Mouse (Mus musculus): ENCODE measurements around the gene E2f4. TPM values are rescaled to one million over a fixed set of nuclear protein-coding genes. Genes with fewer than 3 reads are reported as not detected.

The E2f4 gene
- polyA plus RNA-seq, 1 experiment = 65.6 TPM

- H3K27ac ChIP-seq (ENCODE audit: insufficient read depth, low read length) = no peak overlapping the region
Measured at GRCm38 (mm10) chr8:105311718-105312117, 14.3 kb downstream of the E2f4 start.

GRCm38 (mm10) chr8:105312891-105313481, 15.5 kb downstream of the E2f4 start:
- Histone ChIP-seq H3K4me3 (ENCODE audit: insufficient read depth, low read length) (no peak overlapping the region), H3K27ac (ENCODE audit: insufficient read depth, low read length) (no peak overlapping the region), H3K4me1 (ENCODE audit: control insufficient read depth, insufficient read depth, low read length) (no peaks in the 10 kb centered on the region)
- TF ChIP-seq CTCF (IDR thresholded peaks at IDR 0.05; ENCODE audit: extremely low read depth, insufficient read depth, low read length) (no peak), POLR2A (IDR thresholded peaks at IDR 0.05; ENCODE audit: extremely low read depth, insufficient read depth, low read length) (no peak)

More at GRCm38 (mm10) chr8:105311718-105312117, 14.3 kb downstream of the E2f4 start:
- TF ChIP-seq CTCF (IDR thresholded peaks at IDR 0.05; ENCODE audit: extremely low read depth, insufficient read depth, low read length) = no peak
- no peak for TF ChIP-seq POLR2A (IDR thresholded peaks at IDR 0.05; ENCODE audit: extremely low read depth, insufficient read depth, low read length)
- H3K4me1 ChIP-seq (ENCODE audit: control insufficient read depth, insufficient read depth, low read length) = peaks cover under 1% of the 10 kb centered on the region; the same call in 1 of the 2 replicates
- no peak overlapping the region for H3K4me3 ChIP-seq (ENCODE audit: insufficient read depth, low read length)

DNA sequence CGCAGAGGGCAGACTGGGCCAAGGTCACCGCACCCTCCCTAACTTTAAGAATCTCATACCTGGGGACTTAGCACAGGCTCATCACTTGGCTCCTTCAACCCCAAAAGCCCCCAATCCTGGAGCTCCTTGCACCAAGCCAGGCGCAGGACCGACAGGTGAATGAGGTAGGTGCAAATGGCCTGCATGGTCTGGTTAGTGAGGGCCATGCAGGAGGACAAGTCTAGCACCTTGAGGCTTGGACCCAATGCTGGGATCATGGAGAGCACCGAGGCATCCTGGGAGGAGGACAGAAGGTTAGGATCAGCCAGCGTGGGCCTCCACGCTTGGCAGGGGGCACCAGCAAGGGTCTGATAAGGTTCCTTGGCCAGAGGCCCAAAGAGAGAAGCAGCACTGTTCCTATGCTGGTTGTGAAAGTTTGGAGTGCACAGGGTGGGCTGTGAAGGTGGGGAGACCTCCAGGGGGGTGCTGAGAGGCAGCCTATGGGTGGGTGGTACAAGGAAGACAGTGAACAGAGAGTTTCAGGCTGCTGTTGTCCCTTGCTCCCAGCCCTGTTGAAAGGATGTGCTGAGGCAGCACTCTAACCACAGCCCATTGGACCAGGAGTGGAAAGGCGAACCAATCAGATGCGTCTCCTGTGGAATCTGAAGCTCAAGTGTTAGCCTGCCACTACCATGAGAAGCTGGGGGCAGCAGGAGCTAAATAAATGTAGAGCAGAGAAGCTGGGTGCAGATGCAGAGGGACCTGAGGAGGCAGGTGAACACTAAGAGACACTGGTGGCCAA, 16.3 kb downstream of the E2f4 start:
- no peak for TF ChIP-seq POLR2A (IDR thresholded peaks at IDR 0.05; ENCODE audit: extremely low read depth, insufficient read depth, low read length)
- TF ChIP-seq CTCF (IDR thresholded peaks at IDR 0.05; ENCODE audit: extremely low read depth, insufficient read depth, low read length) = no peak
- Histone ChIP-seq H3K27ac (ENCODE audit: insufficient read depth, low read length) (no peak overlapping the region), H3K4me1 (ENCODE audit: control insufficient read depth, insufficient read depth, low read length) (peaks cover 1% of the 10 kb centered on the region; the same call in 1 of the 2 replicates), H3K4me3 (ENCODE audit: insufficient read depth, low read length) (no peak overlapping the region)

DNA sequence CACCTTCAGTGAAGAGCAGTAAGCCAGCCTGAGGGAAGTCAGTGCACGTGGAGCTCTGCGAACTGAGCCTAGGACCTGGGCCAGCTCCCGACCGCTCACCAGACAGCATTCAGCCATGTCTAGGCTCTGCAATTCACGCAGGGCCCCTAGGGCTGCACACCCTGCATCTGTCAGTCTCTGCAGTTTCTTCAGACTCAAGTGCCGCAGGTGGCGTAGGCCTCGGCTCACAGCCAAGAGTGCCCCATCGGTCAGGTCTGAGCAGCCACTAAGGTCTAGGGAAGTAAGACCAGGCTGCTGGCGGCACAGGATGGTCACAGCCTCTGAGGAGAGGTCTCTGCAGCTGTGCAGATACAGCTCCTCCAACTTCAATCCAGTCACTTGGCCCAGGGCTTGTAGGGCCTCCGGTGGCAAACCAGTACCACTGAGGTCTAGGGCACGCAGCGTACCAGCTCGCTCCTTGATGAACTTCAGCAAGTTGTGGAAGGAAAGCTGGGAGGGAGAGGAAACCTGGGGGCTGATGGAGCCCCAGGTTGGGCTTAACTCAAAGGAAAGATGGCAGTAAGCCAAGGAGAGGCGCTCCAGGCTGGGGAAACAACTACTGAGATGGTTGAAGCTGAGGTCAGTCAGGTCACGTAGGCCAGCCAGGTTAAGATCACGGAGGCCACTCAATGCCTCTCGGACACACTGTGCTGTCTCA, 17.8 kb downstream of the E2f4 start:
- H3K4me1 ChIP-seq (ENCODE audit: control insufficient read depth, insufficient read depth, low read length) = peaks cover 1% of the 10 kb centered on the region; the same call in 1 of the 2 replicates
- no peak overlapping the region for H3K27ac ChIP-seq (ENCODE audit: insufficient read depth, low read length)
- no peak for TF ChIP-seq POLR2A (IDR thresholded peaks at IDR 0.05; ENCODE audit: extremely low read depth, insufficient read depth, low read length)
- TF ChIP-seq CTCF (IDR thresholded peaks at IDR 0.05; ENCODE audit: extremely low read depth, insufficient read depth, low read length) = no peak
- H3K4me3 ChIP-seq (ENCODE audit: insufficient read depth, low read length) = no peak overlapping the region

GRCm38 (mm10) chr8:105317941-105318340, 20.5 kb downstream of the E2f4 start:
- no peak for TF ChIP-seq CTCF (IDR thresholded peaks at IDR 0.05; ENCODE audit: extremely low read depth, insufficient read depth, low read length)
- TF ChIP-seq POLR2A (IDR thresholded peaks at IDR 0.05; ENCODE audit: extremely low read depth, insufficient read depth, low read length) = no peak
- peaks cover 1% of the 10 kb centered on the region; the same call in 1 of the 2 replicates for H3K4me1 ChIP-seq (ENCODE audit: control insufficient read depth, insufficient read depth, low read length)

DNA sequence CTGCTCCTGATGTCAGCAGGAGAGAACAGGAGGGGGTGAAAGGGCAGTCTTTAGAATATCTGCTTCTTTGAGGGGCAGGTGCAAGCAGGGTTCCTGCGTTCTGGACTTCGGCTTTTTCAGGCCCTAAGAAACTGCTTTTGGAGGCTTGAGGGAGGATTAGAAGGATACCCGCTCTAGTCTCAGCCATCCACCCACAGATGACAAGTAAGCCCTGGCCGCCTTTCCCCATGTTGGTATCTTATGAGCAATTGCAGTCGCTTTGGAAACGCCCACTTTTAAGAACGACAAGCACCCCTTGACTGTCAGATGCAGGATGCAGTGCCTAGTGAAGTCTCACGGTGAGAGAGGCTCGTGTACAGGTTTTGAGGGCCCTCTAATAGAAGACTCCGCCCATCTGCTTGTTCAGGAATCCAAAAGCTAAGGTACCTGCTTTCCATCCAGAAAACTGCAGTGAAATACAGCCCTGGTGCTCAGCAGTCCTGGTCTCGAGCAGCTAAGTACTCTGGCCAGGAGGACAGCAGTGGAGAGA, 21.3 kb downstream of the E2f4 start:
- no peak overlapping the region for H3K4me3 ChIP-seq (ENCODE audit: insufficient read depth, low read length)
- no peak overlapping the region for H3K27ac ChIP-seq (ENCODE audit: insufficient read depth, low read length)
- H3K4me1 ChIP-seq (ENCODE audit: control insufficient read depth, insufficient read depth, low read length) = peaks cover 1% of the 10 kb centered on the region; the same call in 1 of the 2 replicates
- TF ChIP-seq CTCF (IDR thresholded peaks at IDR 0.05; ENCODE audit: extremely low read depth, insufficient read depth, low read length) (no peak), POLR2A (IDR thresholded peaks at IDR 0.05; ENCODE audit: extremely low read depth, insufficient read depth, low read length) (no peak)

More at GRCm38 (mm10) chr8:105317941-105318340, 20.5 kb downstream of the E2f4 start:
- Histone ChIP-seq H3K4me3 (ENCODE audit: insufficient read depth, low read length) (no peak overlapping the region), H3K27ac (ENCODE audit: insufficient read depth, low read length) (no peak overlapping the region)

DNA sequence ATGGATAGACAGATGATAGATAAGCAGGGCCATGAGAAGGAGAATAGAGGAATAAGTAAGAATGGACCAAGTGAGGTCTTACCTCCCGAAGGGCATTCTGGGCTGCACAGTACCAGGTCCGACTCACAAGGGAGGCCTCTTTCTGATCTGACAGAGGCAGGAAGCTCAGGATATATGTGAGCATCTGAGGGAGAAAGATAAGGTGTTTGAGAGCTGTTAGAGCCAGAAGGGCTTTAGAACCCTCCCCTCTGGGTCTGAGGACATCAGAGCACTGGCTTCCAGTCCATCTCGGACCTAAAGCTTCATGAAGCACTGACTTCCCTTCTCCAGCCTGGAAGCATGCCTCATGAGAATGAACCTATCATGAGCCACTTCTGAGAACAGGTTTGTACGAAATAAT, 25.7 kb downstream of the E2f4 start:
- TF ChIP-seq POLR2A (IDR thresholded peaks at IDR 0.05; ENCODE audit: extremely low read depth, insufficient read depth, low read length) (no peak), CTCF (IDR thresholded peaks at IDR 0.05; ENCODE audit: extremely low read depth, insufficient read depth, low read length) (no peak)
- Histone ChIP-seq H3K27ac (ENCODE audit: insufficient read depth, low read length) (no peak overlapping the region), H3K4me3 (ENCODE audit: insufficient read depth, low read length) (no peak overlapping the region), H3K4me1 (ENCODE audit: control insufficient read depth, insufficient read depth, low read length) (peaks cover 8% of the 10 kb centered on the region; the same call in 1 of the 2 replicates)

GRCm38 (mm10) chr8:105325641-105326093, 28.2 kb downstream of the E2f4 start:
- H3K4me1 ChIP-seq (ENCODE audit: control insufficient read depth, insufficient read depth, low read length) = peaks cover 7% of the 10 kb centered on the region; the same call in 1 of the 2 replicates
- no peak for TF ChIP-seq POLR2A (IDR thresholded peaks at IDR 0.05; ENCODE audit: extremely low read depth, insufficient read depth, low read length)
- no peak for TF ChIP-seq CTCF (IDR thresholded peaks at IDR 0.05; ENCODE audit: extremely low read depth, insufficient read depth, low read length)
- H3K4me3 ChIP-seq (ENCODE audit: insufficient read depth, low read length) = peak overlapping the region; percentile 69

DNA sequence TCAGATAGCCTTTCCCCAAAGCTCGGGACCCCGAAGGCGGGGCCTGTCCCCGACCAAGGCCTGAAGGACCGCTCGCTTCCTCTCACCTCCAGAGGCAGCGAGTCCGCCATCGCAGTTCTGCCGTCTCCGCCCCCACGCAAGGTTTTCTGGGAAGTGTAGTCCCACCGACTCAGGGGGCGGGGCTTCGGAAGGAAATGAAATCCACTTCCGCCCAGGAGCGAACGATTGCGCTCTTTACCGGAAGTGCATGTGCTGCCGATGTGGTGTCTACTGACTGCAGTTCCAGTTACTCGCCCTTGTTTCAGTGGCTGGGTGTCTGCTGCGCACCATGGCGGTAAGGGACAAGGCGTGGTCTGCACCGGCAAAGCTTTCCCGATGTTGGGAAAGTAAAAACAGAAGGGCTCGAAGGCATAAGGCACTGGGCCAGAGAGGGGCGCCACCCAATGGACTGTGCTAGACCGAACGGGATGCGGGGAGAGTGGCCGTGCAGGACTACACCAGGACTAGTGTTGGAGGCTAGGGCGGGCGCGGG, 28.7 kb downstream of the E2f4 start, which contains the start of the genes Lrrc29 and Tmem208:
Gene Lrrc29 (minus strand): TSS at position 138 of the 532 bp plus-strand sequence.
Gene Tmem208 (plus strand): TSS at position 214 of the 532 bp plus-strand sequence.
- Histone ChIP-seq H3K4me3 (ENCODE audit: insufficient read depth, low read length) (peak within 1 kb of the TSS; percentile 69), H3K4me1 (ENCODE audit: control insufficient read depth, insufficient read depth, low read length) (peaks cover 7% of the 10 kb centered on the region; the same call in 1 of the 2 replicates), H3K27ac (ENCODE audit: insufficient read depth, low read length) (no peak within 1 kb of the TSS)
- TF ChIP-seq POLR2A (IDR thresholded peaks at IDR 0.05; ENCODE audit: extremely low read depth, insufficient read depth, low read length) (peak; percentile 99), CTCF (IDR thresholded peaks at IDR 0.05; ENCODE audit: extremely low read depth, insufficient read depth, low read length) (0 out of 2 replicates have a peak, but pooled peaks have one; percentile 18)

More at GRCm38 (mm10) chr8:105325641-105326093, 28.2 kb downstream of the E2f4 start:
- H3K27ac ChIP-seq (ENCODE audit: insufficient read depth, low read length) = no peak overlapping the region
